Mouse (Mus musculus): Measurements from ENCODE around the gene Tmem56.

The Tmem56 gene

GRCm38 (mm10) chr3:121277009-121277408, 5.9 kb downstream of the Tmem56 start:
- DNase-seq, result no peak

- no peak for DNase-seq
These were observed 8.9 kb downstream of the Tmem56 start for GRCm38 (mm10) chr3:121274010-121274409.

GRCm38 (mm10) chr3:121272577-121272976, 10.3 kb downstream of the Tmem56 start:
- no peak for DNase-seq

- no peak for DNase-seq
These were observed 15.6 kb downstream of the Tmem56 start for GRCm38 (mm10) chr3:121267283-121267682.

GRCm38 (mm10) chr3:121264242-121264641, 18.7 kb downstream of the Tmem56 start:
- DNase-seq, result no peak

DNA sequence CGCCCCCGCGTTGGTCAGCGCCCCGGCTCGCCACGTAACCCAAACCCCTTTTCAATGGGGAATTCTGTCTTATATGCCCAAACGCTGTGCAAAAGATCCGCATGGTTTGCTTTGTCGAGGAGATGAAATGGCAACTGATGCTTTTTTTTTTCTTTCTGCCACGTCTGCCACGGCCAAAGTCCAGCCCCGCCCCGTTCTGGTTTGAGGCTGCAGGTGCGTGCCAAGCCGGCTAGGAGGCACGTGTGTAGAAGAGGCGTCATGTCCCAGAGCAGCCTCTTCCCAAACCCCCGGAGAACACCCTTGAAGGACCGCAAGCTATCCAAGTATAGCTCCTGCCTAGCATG, 19.7 kb downstream of the Tmem56 start:
- peak; percentile 36 for DNase-seq

DNA sequence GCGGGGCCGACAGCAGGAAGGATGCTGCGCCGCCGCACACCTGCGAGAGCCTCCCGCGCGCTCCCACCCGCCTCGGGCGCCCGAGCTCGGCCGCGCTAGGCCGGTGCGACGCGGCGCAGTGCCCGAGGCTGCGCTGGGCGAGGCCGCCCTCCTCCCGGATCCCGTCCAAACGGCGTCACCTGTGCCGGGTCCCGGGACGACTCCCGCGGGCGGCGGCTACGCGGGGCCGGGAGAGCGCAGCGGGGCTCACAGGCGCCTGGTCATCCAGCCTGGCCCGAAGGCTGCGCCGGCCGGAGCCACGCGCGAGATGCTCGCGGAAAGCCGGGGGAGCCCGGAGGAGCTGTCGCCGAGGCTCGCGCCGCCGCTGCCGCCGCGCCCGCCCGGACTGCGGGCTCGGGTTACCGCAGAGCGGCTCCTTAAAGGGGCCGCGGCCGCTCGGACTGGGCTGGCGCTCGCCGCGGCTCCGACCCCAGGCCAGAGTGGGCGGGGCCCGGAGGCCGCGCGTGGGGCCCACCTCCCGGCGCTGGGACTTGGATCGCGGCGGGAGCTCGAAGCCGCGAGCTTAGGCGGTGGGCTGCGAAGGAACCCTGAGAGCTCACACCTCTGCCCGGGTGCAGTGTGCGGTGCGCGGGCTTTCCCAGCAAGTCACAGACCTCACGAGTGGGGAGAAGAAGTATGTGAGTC, 20.2 kb downstream of the Tmem56 start:
- peak; percentile 38 for DNase-seq

- DNase-seq, result no peak
These were observed 20.9 kb downstream of the Tmem56 start for GRCm38 (mm10) chr3:121261939-121262520.

DNA sequence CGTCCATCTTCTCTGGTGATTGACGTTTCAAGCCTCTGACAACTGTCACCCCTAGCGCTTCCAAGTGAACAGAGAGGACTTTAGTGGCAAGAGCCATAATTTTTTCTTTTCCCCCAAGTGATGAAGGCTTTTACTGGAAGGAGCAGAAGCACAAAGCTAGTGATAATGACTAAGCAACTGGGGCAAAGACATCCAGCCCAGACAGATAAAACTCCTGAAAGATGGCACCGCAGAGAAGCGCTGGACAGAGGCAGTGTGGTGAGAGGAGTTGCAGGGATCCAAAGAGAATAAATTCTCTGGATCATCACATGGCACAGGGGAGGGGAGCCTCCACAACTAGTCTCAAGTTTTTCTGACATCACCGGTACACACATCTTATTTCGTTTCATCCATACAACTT, 21.6 kb downstream of the Tmem56 start:
- DNase-seq, result no peak

DNA sequence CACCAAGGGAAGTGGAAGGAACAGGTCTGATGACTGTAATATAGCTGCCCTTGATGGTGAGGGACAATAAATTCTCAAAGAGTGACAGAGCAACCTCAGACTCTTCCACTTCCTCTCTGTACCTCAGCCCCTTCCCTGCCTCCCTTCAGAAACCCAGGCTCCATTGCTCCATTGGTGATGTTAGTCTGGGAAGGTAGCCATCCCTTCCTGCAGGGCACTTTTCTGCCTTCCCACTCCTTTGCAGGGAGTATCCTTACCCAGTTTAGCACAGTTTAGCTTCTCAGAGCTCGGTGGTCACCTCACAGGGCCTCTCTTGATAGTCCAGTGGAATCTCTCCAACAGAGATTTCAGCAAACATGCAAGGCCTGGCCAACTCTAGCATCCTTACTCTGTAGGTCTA, 22.1 kb downstream of the Tmem56 start:
- DNase-seq, result no peak

DNA sequence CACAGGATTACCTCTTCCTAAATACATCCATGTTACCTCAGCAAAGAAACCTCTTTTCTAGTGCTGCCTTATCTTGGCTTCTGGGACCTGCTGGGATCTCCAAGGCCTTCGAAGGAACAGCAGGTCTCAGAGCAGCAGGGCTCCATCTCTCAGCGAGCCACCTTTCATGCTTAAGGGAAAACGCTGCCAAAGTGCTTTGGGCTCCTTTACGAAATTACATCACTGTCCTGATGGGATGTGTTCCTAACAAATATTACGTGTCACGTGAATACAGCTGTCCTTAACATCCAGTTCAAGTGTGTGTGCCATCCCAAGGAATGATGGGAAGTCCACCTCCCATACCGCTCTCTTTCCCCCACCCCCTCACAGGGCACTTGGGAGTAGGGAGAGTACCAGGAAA, 22.9 kb downstream of the Tmem56 start:
- DNase-seq, result no peak

DNA sequence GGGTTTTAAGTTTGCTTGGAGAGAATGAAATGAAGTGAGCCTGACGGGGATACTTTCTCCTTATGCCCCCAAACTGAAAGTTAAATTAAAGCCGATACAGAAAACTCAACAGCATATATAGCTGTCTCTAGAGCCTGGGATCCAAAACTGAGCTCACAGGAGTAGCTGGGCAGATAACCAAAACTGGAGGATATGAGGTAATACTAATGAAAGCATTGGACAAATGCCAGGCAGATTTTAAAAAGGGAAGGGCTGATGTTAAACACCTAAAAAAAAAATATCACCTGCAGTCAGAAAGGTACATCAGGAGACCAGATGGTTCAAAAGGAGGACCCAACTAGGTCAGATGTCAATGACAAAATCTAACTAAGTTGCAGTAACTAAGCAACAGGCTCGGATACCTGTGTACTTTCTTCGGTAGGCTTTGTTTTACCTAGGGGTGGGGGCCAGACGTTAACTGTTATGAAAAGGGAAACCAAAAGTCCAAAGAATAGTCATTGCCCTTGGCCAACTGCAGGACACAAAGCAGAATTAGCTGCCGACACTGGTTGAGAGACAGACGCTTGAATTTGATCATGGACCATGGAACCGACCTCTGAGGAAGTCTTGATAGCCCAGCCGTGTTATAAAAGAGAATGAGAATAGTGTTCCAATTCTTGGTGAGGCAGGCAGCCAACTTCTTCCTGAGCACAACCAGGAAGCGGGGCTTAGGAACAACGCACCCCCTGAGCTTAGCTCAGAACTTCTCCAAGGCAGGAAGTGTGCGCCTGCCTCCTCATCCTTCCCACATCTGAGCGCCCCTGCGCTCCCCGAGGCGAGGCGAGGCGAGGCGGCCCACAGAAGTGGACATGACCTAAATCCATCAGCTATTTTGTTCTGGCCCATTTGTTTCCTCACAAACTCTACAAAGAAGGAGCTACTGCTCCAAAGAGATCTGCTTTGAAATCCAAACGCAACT, 24.1 kb downstream of the Tmem56 start:
- peak; percentile 19 for DNase-seq

DNA sequence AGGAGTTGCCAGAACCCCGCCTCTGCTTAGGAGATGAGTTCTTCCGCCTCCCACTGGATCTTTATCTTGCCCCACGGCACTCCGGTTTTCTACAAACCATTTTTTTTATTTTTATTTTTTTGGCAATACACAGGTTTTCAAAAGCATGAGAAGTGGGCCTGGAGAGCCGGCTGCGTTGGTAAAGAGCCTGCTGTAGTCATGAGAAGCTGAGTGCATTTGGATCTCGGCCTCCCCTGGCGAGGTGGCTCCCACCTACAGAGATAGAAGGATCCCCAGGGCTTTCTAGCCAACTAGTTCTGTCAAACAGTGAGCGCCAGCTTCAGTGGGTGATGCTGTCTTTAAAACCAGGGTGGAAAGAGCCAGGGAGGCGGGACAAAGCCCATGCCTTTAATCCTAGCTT, 25.5 kb downstream of the Tmem56 start:
- DNase-seq, result no peak

- DNase-seq, result no peak
These were observed 26.8 kb downstream of the Tmem56 start for GRCm38 (mm10) chr3:121256131-121256530.

GRCm38 (mm10) chr3:121255501-121255900, 27.4 kb downstream of the Tmem56 start:
- DNase-seq, result no peak

DNA sequence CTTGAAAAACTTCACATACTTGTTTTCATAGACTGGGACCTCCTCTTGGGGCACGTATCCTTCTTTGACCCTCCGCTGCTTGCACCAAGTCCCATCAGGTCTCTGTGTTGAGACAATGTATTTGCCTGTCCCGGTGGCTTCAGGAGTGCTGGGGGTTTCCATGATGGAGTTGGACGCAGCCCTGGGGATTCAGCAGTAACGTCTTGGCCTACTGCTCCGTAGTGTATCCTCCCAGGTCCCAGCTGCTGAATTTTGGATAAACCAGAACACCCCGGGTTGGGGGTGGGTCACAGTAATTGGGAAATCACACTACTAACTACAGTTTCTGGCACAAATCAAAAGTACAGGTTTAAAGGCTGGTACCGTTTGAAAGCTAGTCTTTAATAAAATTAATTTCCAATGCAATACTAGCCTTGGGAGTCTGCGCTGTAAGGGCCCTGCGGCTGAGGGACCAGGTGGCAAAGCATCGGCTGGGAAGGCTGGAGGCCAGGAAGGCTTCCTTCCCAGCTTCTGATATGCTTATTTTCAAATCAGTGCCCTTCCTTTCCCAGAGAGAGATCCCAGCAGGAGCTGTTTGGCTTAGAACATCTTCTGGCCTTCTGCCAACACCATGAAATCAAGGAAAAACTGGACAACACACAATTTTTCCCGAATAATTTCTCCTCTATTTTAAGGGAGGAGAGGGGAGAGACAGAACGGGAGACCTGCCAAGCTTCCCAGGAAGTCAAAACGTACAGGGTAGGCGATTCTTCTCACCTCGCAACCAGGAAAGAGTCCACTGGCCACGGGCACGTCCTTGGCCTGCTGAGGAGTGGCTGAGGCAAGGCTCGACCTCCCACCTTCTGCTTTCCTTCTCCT, 32.1 kb downstream of the Tmem56 start:
- no peak for DNase-seq

DNA sequence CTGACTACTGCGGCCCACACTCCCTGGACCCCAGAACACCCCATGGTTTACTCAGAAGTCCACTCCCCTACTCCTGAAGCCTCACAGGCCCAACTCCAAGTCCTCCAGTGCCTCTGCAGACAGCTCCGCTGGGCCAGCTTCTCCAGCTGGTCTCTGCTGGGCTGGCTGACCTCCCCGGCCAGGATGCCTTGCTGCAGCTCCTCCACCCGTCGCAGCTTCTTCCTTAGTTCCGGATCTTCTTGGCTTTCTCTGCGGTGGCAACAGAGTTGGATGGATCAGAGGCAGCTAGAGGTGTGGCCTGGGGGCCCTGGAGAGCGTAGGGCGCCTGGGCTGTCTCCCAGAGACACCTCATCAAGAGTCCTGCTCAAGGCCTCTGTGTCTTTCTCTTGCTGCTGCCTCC, 32.9 kb downstream of the Tmem56 start:
- DNase-seq, result no peak

GRCm38 (mm10) chr3:121242941-121243340, 40.0 kb downstream of the Tmem56 start:
- DNase-seq, result no peak

- no peak for DNase-seq
These were observed 40.6 kb downstream of the Tmem56 start for GRCm38 (mm10) chr3:121242111-121242936.

DNA sequence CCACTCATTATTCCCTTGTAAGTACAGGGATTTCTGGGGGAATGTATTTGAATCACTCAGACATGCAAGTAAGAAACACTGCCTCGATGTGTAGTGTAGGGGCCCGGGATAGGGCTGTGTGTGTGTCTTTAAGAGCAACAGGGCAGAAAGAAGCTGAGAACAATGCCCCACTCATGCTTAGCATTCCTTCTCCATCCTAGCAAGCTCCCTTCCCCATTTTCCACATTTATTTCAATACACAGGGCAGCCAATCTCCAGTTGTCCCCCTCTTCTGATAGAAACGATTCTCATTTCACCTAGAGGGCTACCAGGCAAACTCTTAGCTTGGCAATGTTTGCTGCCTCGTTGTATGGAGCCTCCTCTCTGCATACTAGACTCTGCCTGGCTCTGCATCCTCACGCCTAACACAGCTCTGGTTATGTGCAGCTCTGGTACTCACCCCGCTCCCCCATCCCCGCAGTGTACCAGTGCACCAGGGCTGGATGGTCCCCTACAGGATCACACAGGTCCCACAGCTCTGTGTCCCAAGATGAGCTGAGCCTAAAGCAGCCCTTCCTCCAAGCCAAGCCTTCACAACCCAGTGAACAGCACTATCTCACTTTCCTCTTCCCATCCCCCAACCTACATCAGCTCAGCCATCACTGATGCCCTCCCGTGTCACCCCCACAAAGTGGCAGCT, 42.4 kb downstream of the Tmem56 start:
- no peak for DNase-seq

- no peak for DNase-seq
These were observed 43.8 kb downstream of the Tmem56 start for GRCm38 (mm10) chr3:121239096-121239495.

Measured in right cerebral cortex, postnatal 14 days (tissue).